In genomic region chr2:18930318-18931060, GRCm38 (mm10) we compare ENCODE assay signal across 23 mouse cellular contexts.
A peak's percentile ranks its signal among the peaks of the same experiment; 100 is the strongest.
DNase-seq lines count a peak whose midpoint lies in the region; ATAC-seq lines count a peak whose summit lies in the region.
"Had no signal": no experiment of that assay in that cellular context is flagged by ENCODE, and none has a peak within 500 bp of the region (broad histone marks: within the 10 kb centered on the region; RNA-seq: fewer than 3 reads in every experiment).

No protein-coding gene starts in this region.

- DNase-seq in adrenal gland, postnatal 14 days = peak; percentile 51
- no peak for DNase-seq in adrenal gland, adult 2 months
- peak; percentile 33 to 53 for DNase-seq in heart, adult 9 months (ENCODE audit: low spot score in 2 of 2)
- DNase-seq in left cerebral cortex, adult 11 months (ENCODE audit: low spot score) = peak; percentile 29
- no peak for DNase-seq in left cerebral cortex, postnatal 25 days (ENCODE audit: low spot score in 2 of 2)
- DNase-seq in gastrocnemius, postnatal 25 days = peak; percentile 40
- DNase-seq in thymus, postnatal 4 days = no peak
- DNase-seq: cerebellum, adult 8-10 months; heart, postnatal 10 days; kidney, postnatal 4 days; liver, postnatal 0 days; lung, postnatal 10 days; thymus, postnatal 25 days had no signal

- no peak overlapping the region for H3K27ac ChIP-seq in heart, embryonic 12.5 days (ENCODE audit: poor library complexity, severe bottlenecking)
- H3K27ac ChIP-seq: forebrain, embryonic 10.5 days; heart, adult 2 months; hindbrain, embryonic 12.5 days; intestine, embryonic 15.5 days; left cerebral cortex, adult 2 months; limb, embryonic 10.5 days; neural tube, embryonic 12.5 days had no signal

- intact Hi-C loops in left cerebral cortex, postnatal 25 days (cut with DNase I) = no loop called here

- H3K36me3 ChIP-seq in heart, embryonic 12.5 days = no peaks in the 10 kb centered on the region
- H3K36me3 ChIP-seq: forebrain, embryonic 10.5 days; hindbrain, embryonic 12.5 days; intestine, embryonic 15.5 days; limb, embryonic 10.5 days; neural tube, embryonic 12.5 days had no signal

- no peak overlapping the region for H3K4me2 ChIP-seq in heart, embryonic 12.5 days
- H3K4me2 ChIP-seq: hindbrain, embryonic 12.5 days; intestine, embryonic 15.5 days; neural tube, embryonic 12.5 days had no signal

- WGBS in heart, embryonic 12.5 days = 89% methylated on average over 13 of the region's 13 CpGs

- H3K4me1 ChIP-seq in heart, embryonic 12.5 days (replicated peaks) = peaks cover 23% of the 10 kb centered on the region
- H3K4me1 ChIP-seq: intestine, embryonic 15.5 days had no signal

- ATAC-seq in heart, embryonic 12.5 days (ENCODE audit: insufficient number of reproducible peaks, low FRiP score) = no peak
- ATAC-seq: activated CD4-positive, CD25-positive, alpha-beta regulatory T cell, adult 4 months; CD4-positive, CD25-positive, alpha-beta regulatory T cell, adult 4 months; intestine, embryonic 15.5 days; liver, postnatal 0 days had no signal

- no peaks in the 10 kb centered on the region for H3K9me3 ChIP-seq in heart, embryonic 12.5 days (replicated peaks)
- H3K9me3 ChIP-seq: forebrain, embryonic 10.5 days; hindbrain, embryonic 12.5 days; intestine, embryonic 15.5 days; limb, embryonic 10.5 days; neural tube, embryonic 12.5 days had no signal

- H3K9ac ChIP-seq in heart, embryonic 12.5 days = no peak overlapping the region
- H3K9ac ChIP-seq: hindbrain, embryonic 12.5 days; intestine, embryonic 15.5 days; liver, postnatal 0 days; neural tube, embryonic 12.5 days had no signal

- no peaks in the 10 kb centered on the region for H3K27me3 ChIP-seq in heart, embryonic 12.5 days (replicated peaks)
- H3K27me3 ChIP-seq: hindbrain, embryonic 12.5 days; intestine, embryonic 15.5 days; neural tube, embryonic 12.5 days had no signal

- no peak overlapping the region for H3K4me3 ChIP-seq in heart, embryonic 12.5 days
- H3K4me3 ChIP-seq: forebrain, embryonic 10.5 days; heart, adult 2 months; hindbrain, embryonic 12.5 days; intestine, embryonic 15.5 days; left cerebral cortex, adult 2 months; limb, embryonic 10.5 days; neural tube, embryonic 12.5 days had no signal

Comparison
In these comparisons a context has a peak if more than half of its experiments do, and no peak if none do; other contexts are left out.
1. DNase-seq: peak in adrenal gland, postnatal 14 days (single experiment), heart, adult 9 months (2 of 2), left cerebral cortex, adult 11 months (single experiment) and gastrocnemius, postnatal 25 days (single experiment); none in adrenal gland, adult 2 months (single experiment), left cerebral cortex, postnatal 25 days (0 of 2) and thymus, postnatal 4 days (single experiment).